ENCODE assay signal across 12 mouse cellular contexts in the genomic region with DNA sequence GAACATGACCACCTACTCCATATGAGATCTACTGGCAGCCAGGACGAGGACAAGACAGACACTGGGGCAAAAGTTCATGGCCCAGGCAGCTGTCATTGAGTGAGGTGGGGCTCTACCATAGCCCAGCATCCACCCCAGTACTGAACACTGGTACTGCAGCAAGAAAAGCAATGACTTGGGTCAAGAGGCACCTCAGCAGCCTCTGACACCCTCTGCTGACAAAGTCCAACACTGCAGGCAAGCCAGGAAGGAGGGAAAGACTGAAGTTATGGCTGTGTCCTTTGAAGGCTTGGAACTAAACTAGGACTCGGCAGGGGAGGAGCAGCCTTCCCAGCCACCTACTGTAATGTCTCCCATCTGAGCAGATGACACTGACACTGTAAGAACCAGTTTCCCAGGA. TPM values are rescaled to one million over a fixed set of nuclear protein-coding genes. Genes with fewer than 3 reads are reported as not detected.
DNase-seq lines count a peak whose midpoint lies in the region; TF ChIP-seq lines count a peak whose summit lies in the region.
"Had no signal": no experiment of that assay in that cellular context is flagged by ENCODE, and none has a peak within 500 bp of the region (broad histone marks: within the 10 kb centered on the region; RNA-seq: fewer than 3 reads in every experiment).

No protein-coding gene starts in this region.

- no peak overlapping the region for H3K9ac ChIP-seq in ES-Bruce4 (ENCODE audit: low read depth, poor library complexity, severe bottlenecking)
- H3K9ac ChIP-seq: hindbrain, embryonic 14.5 days; limb, embryonic 12.5 days had no signal

- DNase-seq in gastrocnemius, adult 2 months = no peak
- no peak for DNase-seq in gastrocnemius, adult 18-20 months (ENCODE audit: low spot score)
- no peak for DNase-seq in left cerebral cortex, adult 2 months (ENCODE audit: extremely low spot score in 1 of 2, low spot score in 2 of 2)
- no peak for DNase-seq in left cerebral cortex, postnatal 36 days (ENCODE audit: low spot score in 2 of 2)
- DNase-seq in right cerebral cortex, adult 18-20 months = no peak
- DNase-seq: gastrocnemius, postnatal 25 days had no signal

- intact Hi-C loops in gastrocnemius, adult 2 months (cut with DNase I) = no loop called here
- intact Hi-C loops in left cerebral cortex, adult 2 months (cut with DNase I) = no loop called here
- intact Hi-C loops in left cerebral cortex, postnatal 36 days (cut with DNase I) = loop anchor here (5.0 kb wide), 1 partner anchor 217 kb away; no protein-coding TSS in a partner anchor

- no peak for TF ChIP-seq POLR2A in ES-Bruce4 (IDR thresholded peaks at IDR 0.05; ENCODE audit: insufficient read depth, low read length)
- no peak for TF ChIP-seq POLR2A in cortical plate, adult 2 months (IDR thresholded peaks at IDR 0.05; ENCODE audit: extremely low read depth, insufficient read depth, low read length)

- H3K4me1 ChIP-seq in ES-Bruce4 (ENCODE audit: control insufficient read depth, insufficient read depth, low read length) = no peaks in the 10 kb centered on the region
- H3K4me1 ChIP-seq in cortical plate, adult 2 months (ENCODE audit: control insufficient read depth, insufficient read depth, low read length) = no peaks in the 10 kb centered on the region
- H3K4me1 ChIP-seq: limb, embryonic 12.5 days had no signal

- no peaks in the 10 kb centered on the region for H3K9me3 ChIP-seq in ES-Bruce4 (replicated peaks; ENCODE audit: control insufficient read depth, insufficient read depth, low read length, poor library complexity, severe bottlenecking)
- H3K9me3 ChIP-seq: limb, embryonic 12.5 days had no signal

- no peaks in the 10 kb centered on the region for H3K36me3 ChIP-seq in ES-Bruce4 (ENCODE audit: control insufficient read depth, insufficient read depth, low read length, poor library complexity, severe bottlenecking)
- H3K36me3 ChIP-seq: G1E; limb, embryonic 12.5 days had no signal

- H3K27ac ChIP-seq in gastrocnemius, adult 2 months = no peak overlapping the region
- H3K27ac ChIP-seq in left cerebral cortex, adult 2 months = no peak overlapping the region
- no peak overlapping the region for H3K27ac ChIP-seq in ES-Bruce4 (ENCODE audit: insufficient read depth, low read length)
- no peak overlapping the region for H3K27ac ChIP-seq in cortical plate, adult 2 months (ENCODE audit: insufficient read depth, low read length)
- H3K27ac ChIP-seq: hindbrain, embryonic 14.5 days; limb, embryonic 12.5 days; macrophage had no signal

- TF ChIP-seq CTCF in gastrocnemius, adult 2 months (IDR thresholded peaks at IDR 0.05) = peak; percentile 8; the same call in 1 of the 2 replicates
- TF ChIP-seq CTCF in left cerebral cortex, adult 2 months (IDR thresholded peaks at IDR 0.05) = peak; percentile 48
- peak; percentile 44 for TF ChIP-seq CTCF in ES-Bruce4 (IDR thresholded peaks at IDR 0.05; ENCODE audit: low read depth, low read length)
- peak; percentile 61 for TF ChIP-seq CTCF in cortical plate, adult 2 months (IDR thresholded peaks at IDR 0.05; ENCODE audit: extremely low read depth, insufficient read depth, low read length)

- no peak overlapping the region for H3K4me3 ChIP-seq in gastrocnemius, adult 2 months
- H3K4me3 ChIP-seq in left cerebral cortex, adult 2 months = no peak overlapping the region
- H3K4me3 ChIP-seq in ES-Bruce4 (ENCODE audit: low read depth, low read length) = no peak overlapping the region
- H3K4me3 ChIP-seq in cortical plate, adult 2 months (ENCODE audit: insufficient read depth, low read length) = no peak overlapping the region
- H3K4me3 ChIP-seq: limb, embryonic 12.5 days had no signal

- H3K27me3 ChIP-seq in ES-Bruce4 (ENCODE audit: control insufficient read depth, insufficient read depth, low read length, poor library complexity, severe bottlenecking) = no peaks in the 10 kb centered on the region

- no peak for TF ChIP-seq EP300 in ES-Bruce4 (IDR thresholded peaks at IDR 0.05; ENCODE audit: insufficient read depth, low read depth, low read length)

RNA-seq across cellular contexts. Expression of a gene that starts 30.2 kb away (rescaled TPM):
- not detected for total RNA-seq in gastrocnemius, adult 2 months (2021)
- not detected for total RNA-seq in gastrocnemius, adult 18-20 months (2021)
- total RNA-seq in left cerebral cortex, adult 2 months (2021) = 10 to 100 TPM; 77.7 to 80.4 TPM
- total RNA-seq in left cerebral cortex, postnatal 36 days (2021) = 10 to 100 TPM; 70.1 to 70.2 TPM
- 5.4 and 5.6 TPM in 2 replicates for polyA plus RNA-seq in ES-Bruce4 (2011; ENCODE audit: insufficient read depth, insufficient read length, low read depth, missing spikeins)
- 54.8 and 56.1 TPM in 2 replicates for polyA plus RNA-seq in cortical plate, adult 2 months (2012; rRNA removed)
- total RNA-seq: gastrocnemius, postnatal 25 days had no signal
- polyA plus RNA-seq: G1E, macrophage had no signal

RNA-seq across cellular contexts. Expression of a gene that starts 30.3 kb away (rescaled TPM):
- total RNA-seq in gastrocnemius, adult 2 months (2021) = under 1 TPM in 1 of 2 experiments, not detected in 1; 0.08 TPM
- not detected for total RNA-seq in gastrocnemius, adult 18-20 months (2021)
- total RNA-seq in left cerebral cortex, adult 2 months (2021) = 10 to 100 TPM; 59.2 to 61.7 TPM
- 10 to 100 TPM; 57.5 to 67.0 TPM for total RNA-seq in left cerebral cortex, postnatal 36 days (2021)
- not detected in 2 replicates for polyA plus RNA-seq in ES-Bruce4 (2011; ENCODE audit: insufficient read depth, insufficient read length, low read depth, missing spikeins)
- polyA plus RNA-seq in cortical plate, adult 2 months (2012; rRNA removed) = 37.5 and 41.6 TPM in 2 replicates
- polyA plus RNA-seq: G1E; limb, embryonic 12.5 days; macrophage had no signal

Comparison
In these comparisons a context has a peak if more than half of its experiments do, and no peak if none do; other contexts are left out.
1. CTCF ChIP-seq: peak in every context shown above with its lines; median percentile 61 in cortical plate, adult 2 months; 48 in left cerebral cortex, adult 2 months; 44 in ES-Bruce4; 8 in gastrocnemius, adult 2 months.
2. RNA of a gene that starts 30.2 kb away (total RNA-seq): 77.7 to 80.4 TPM in left cerebral cortex, adult 2 months and 70.1 to 70.2 TPM in left cerebral cortex, postnatal 36 days; not detected in gastrocnemius, adult 18-20 months and not detected in gastrocnemius, adult 2 months; every median in the first group is over 10 times any median in the second.
3. RNA of a gene that starts 30.3 kb away (total RNA-seq): 57.5 to 67.0 TPM in left cerebral cortex, postnatal 36 days and 59.2 to 61.7 TPM in left cerebral cortex, adult 2 months; 0.08 TPM in gastrocnemius, adult 2 months and not detected in gastrocnemius, adult 18-20 months; every median in the first group is over 10 times any median in the second.